Mouse (Mus musculus) cerebellum, postnatal 14 days (tissue): ENCODE results near the gene Lyz2.
"Not testable (repeated sequence)": the region's sequence is repeated elsewhere in the genome, so short reads cannot be mapped to it uniquely, and the experiment has no call there.

Experiments used
- DNase-seq, 2 experiments: peaks; one replicate each; pipeline ENCODE4 v3.0.0; 2021; ENCODE audit warnings: mixed read lengths in 2 of 2

Gene Lyz2

DNA sequence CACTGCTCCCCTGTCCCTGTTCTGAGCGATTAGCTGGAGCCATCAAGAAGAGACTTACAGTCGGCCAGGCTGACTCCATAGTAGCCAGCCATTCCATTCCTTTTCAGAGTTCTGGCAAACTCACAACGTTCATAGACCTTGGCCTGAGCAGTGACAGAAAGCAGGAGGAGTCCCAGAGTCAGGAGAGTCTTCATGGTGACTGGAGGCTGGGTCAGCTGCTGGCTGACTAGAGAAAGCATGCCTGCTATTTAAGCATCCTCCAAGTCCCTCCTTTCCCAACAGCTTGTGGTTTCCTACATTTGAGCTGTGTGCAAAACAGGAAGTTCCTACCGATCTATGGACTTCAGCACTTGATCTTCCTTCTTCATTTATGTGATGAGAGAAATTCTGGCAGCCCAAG lies at the start of gene Lyz2:
Lyz2 (minus strand) TSS at position 273 of the 400 bp plus-strand sequence.
- DNase-seq = no peak

DNA sequence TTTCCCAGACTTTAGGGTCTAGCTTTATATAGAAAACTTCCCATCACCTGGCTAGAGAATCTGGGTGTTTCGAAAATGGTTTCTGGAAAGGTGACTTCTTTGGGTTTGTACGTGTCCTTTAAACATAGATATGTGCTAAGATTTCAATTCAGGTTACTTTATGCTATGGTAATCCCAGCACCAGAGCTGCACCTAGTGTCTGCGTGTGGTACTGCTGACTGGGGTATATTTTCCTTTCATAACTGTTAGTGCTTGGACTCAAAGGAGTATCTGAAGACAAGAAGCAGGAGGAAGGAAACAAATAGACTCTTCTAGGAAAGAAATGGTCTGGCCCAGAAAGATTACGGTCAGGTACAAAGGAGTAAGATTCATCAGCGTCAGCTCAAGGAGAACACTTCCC lies 48.4 kb upstream of the Lyz2 start:
- DNase-seq = no peak

GRCm38 (mm10) chr10:117323782-117324181 lies 41.7 kb upstream of the Lyz2 start:
- no peak for DNase-seq

- DNase-seq = no peak
These were observed 40.5 kb upstream of the Lyz2 start for GRCm38 (mm10) chr10:117322630-117323029.

DNA sequence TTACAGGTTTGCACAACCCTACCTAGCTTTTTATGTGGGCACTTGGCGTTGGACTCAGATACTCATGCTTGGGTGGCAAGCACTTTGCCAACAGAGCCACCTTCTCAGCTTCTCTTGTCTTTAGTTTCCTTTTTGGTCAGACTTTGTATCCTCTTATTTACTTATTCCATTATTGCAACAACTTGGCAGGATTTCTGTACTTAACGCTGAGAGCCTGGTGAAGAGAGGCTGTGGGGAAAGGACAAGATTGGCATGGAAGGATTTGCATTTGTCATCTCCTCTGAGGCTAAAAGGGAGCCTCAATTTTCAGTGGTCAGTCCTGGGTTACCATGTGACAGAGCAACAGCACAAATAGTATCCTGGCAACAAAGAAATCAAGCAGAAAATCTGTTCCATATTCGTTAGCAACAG lies 38.5 kb upstream of the Lyz2 start:
- no peak for DNase-seq

GRCm38 (mm10) chr10:117316391-117316790 lies 34.3 kb upstream of the Lyz2 start:
- DNase-seq = no peak

GRCm38 (mm10) chr10:117313133-117313532 lies 31.0 kb upstream of the Lyz2 start:
- DNase-seq = no peak

DNA sequence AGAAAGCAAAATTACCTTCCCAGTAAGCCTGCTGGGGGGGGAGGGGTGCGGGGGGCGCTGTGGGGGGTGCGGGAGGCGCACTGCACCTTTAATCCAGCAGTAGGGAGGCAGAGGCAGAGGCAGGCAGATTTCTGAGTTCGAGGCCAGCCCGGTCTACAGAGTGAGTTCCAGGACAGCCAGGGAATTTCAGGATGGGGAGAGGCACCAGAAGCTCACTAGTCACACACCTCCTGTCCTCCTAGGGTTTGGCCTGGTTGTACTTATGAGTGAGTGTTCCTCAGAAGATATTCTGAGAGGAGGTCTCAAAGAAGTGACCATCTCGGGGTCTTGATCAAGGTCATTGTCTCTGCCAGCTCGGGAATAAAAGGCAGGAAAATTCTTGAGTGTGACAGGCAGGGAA lies 30.0 kb upstream of the Lyz2 start:
- no peak for DNase-seq

DNA sequence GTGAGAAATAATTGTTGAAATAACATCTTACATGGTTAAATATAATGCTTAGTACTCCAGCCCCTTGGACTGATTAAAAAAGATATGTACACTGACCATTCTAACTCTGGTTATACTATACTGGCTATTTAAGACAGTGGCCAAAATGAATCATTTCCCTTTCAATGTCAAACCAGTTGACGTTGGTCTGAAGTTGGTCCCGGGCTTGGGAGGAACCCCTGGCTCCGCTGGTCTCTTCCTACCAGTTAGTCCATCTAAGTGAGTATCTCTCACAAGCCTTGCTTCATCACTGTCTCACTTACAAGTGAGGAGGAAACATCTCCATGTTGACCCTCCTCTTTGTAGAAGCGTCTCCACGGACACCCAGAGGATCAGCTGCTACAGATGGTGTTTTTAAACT lies 22.2 kb upstream of the Lyz2 start:
- no peak for DNase-seq

- DNase-seq = no peak
These were observed 19.6 kb upstream of the Lyz2 start for GRCm38 (mm10) chr10:117301688-117302087.

DNA sequence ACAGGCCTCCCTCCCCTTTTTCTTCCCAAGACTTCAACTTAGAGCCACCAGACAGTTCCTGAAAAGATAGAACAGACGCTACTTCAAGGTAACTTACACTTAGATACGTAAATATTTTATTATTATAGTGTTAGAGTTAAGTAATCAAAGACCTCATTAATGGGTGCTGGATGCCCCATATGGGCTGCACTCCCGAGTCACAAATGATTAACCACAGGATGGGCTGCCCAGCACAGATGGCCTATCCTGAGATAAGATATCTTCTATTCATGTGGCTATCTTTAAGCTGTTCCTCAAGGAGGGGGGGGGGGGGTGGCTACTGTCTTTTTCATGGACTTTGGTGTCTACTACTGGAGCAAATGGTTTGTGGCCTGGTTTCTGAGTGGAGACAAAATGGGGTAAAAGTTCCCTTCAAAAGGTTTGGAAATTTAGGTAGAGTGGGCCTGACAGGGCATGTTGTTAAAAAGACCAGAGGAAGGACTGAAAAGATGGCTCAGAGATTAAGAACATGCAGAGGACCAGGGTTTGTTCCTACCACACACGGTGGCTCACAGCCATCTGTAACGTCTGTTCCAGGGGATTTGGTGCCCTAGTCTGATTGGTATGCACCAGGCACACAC lies 17.9 kb upstream of the Lyz2 start:
- DNase-seq = no peak

GRCm38 (mm10) chr10:117299106-117299505 lies 17.0 kb upstream of the Lyz2 start:
- no peak for DNase-seq

DNA sequence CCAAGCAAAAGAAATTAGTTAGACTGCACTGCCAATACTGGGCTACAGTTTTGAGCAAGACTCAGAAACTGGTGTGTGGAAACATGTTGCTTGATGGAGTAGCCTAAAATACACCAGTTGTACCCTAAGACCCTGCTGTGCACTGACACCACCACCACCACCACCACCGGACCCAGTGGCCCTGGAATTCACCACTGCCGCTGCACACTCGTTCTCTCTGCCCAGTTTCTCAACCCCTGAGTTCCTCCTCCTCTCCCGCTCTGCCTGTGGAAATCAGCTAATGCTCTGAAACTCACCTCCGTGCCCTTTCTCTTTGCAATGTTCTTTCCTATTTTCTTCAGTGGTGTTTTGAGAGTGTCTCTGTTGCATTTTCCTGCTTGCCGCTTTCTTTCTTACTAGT lies 16.2 kb upstream of the Lyz2 start:
- DNase-seq = no peak

GRCm38 (mm10) chr10:117292671-117293070 lies 10.6 kb upstream of the Lyz2 start, which contains the start of gene Lyz1:
Gene Lyz1 (minus strand): TSS chr10:117292868.
- no peak for DNase-seq

DNA sequence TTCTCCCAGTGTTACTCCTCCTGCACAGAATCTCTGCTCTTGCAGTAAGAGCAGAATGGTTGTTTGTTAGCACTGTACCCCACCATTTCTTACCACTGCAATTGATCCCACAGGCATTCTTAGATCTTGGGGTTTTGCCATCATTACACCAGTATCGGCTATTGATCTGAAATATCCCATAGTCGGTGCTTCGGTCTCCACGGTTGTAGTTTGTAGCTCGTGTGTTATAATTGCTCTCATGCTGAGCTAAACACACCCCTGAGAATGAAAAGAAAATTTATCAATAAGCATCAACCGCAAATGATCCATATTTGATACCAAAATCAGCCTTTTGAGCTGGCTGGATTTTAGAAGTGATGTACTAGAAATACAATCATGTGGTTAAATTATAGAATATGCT lies 8.8 kb upstream of the Lyz2 start:
- not testable (repeated sequence) for DNase-seq

- no peak for DNase-seq
These were observed 8.1 kb upstream of the Lyz2 start for GRCm38 (mm10) chr10:117290046-117290870.

GRCm38 (mm10) chr10:117289034-117289505 lies 6.9 kb upstream of the Lyz2 start:
- DNase-seq = not testable (repeated sequence)

GRCm38 (mm10) chr10:117288197-117289033 lies 6.3 kb upstream of the Lyz2 start:
- no peak for DNase-seq

GRCm38 (mm10) chr10:117287226-117287850 lies 5.2 kb upstream of the Lyz2 start:
- no peak for DNase-seq

DNA sequence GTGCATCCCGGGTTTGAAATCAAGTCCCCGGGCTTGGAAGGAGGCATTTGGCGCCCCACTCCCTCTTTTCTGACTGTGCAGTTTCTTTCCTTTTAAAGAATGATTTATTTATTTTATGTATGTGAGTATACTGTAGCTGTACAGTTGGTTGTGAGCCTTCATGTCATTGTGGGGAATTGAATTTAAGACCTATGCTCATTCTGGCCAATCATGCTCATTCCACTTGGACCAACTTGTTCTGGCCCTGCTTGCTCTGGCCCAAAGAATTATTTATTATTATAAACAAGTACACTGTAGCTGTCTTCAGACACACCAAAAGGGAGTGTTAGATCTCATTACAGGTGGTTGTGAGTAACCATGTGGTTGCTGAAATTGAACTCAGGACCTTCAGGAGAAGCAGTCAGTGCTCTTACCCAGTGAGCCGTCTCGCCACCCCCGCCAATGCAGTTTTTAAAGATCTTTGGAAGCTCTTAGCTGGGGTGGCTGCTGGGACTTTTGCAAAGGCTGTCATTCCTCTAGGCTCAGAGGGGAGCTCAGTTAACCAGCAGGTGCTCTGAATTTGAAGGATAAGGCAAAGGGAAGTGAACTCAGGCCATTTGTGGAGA lies 4.3 kb upstream of the Lyz2 start:
- no peak for DNase-seq

DNA sequence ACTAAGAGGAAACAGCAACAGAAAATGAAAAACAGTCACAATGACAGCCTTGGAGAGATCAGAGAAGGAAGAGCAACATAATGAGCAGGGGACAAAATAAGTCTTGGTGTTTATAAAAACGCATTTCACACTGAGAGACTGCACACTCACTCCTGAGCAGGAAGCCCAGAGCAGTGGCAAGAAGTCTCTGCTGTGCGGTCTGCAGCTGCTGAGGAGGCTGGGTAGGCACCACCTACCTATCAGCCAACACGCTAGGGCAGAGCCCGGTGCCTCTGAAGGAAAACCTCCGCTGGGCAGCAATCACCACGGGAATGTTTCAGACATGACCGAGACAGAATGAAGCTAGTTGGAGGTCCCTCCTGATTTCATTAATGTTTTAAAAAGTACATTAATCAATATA lies 3.5 kb upstream of the Lyz2 start:
- DNase-seq = not testable (repeated sequence)
